Mouse (Mus musculus): ENCODE data around the gene Acr. TPM values are rescaled to one million over a fixed set of nuclear protein-coding genes. Genes with fewer than 3 reads are reported as not detected.
A peak's percentile ranks its signal among the peaks of the same experiment; 100 is the strongest.

Gene Acr
- total RNA-seq (2015; ENCODE audit: low replicate concordance) (not detected in 2 replicates), total RNA-seq (2017; ENCODE audit: low replicate concordance) (not detected in 2 replicates)

- no peak for ATAC-seq (replicated peaks; ENCODE audit: low FRiP score, poor library complexity, severe bottlenecking)
These were observed at the start of gene Acr for GRCm38 (mm10) chr15:89568114-89568513. TSS of gene Acr (plus strand) at chr15:89568326.

GRCm38 (mm10) chr15:89521951-89522350, 46.2 kb upstream of the Acr start:
- ATAC-seq (replicated peaks; ENCODE audit: low FRiP score, poor library complexity, severe bottlenecking), result no peak

- ATAC-seq (replicated peaks; ENCODE audit: low FRiP score, poor library complexity, severe bottlenecking), result no peak
These were observed 45.4 kb upstream of the Acr start for GRCm38 (mm10) chr15:89522566-89523282.

GRCm38 (mm10) chr15:89523283-89523832, 44.8 kb upstream of the Acr start:
- ATAC-seq (replicated peaks; ENCODE audit: low FRiP score, poor library complexity, severe bottlenecking), result no peak

GRCm38 (mm10) chr15:89524001-89524571, 44.0 kb upstream of the Acr start:
- no peak for ATAC-seq (replicated peaks; ENCODE audit: low FRiP score, poor library complexity, severe bottlenecking)

GRCm38 (mm10) chr15:89524611-89525415, 43.3 kb upstream of the Acr start:
- ATAC-seq (replicated peaks; ENCODE audit: low FRiP score, poor library complexity, severe bottlenecking), result no peak

- no peak for ATAC-seq (replicated peaks; ENCODE audit: low FRiP score, poor library complexity, severe bottlenecking)
These were observed 42.7 kb upstream of the Acr start for GRCm38 (mm10) chr15:89525464-89525863.

- no peak for ATAC-seq (replicated peaks; ENCODE audit: low FRiP score, poor library complexity, severe bottlenecking)
These were observed 42.2 kb upstream of the Acr start for GRCm38 (mm10) chr15:89525896-89526295.

- no peak for ATAC-seq (replicated peaks; ENCODE audit: low FRiP score, poor library complexity, severe bottlenecking)
These were observed 41.3 kb upstream of the Acr start for GRCm38 (mm10) chr15:89526776-89527325.

- no peak for ATAC-seq (replicated peaks; ENCODE audit: low FRiP score, poor library complexity, severe bottlenecking)
These were observed 40.7 kb upstream of the Acr start for GRCm38 (mm10) chr15:89527466-89527865.

GRCm38 (mm10) chr15:89528201-89528850, 39.8 kb upstream of the Acr start:
- no peak for ATAC-seq (replicated peaks; ENCODE audit: low FRiP score, poor library complexity, severe bottlenecking)

- ATAC-seq (replicated peaks; ENCODE audit: low FRiP score, poor library complexity, severe bottlenecking), result no peak
These were observed 39.2 kb upstream of the Acr start for GRCm38 (mm10) chr15:89528923-89529322.

- 0 out of 2 replicates have a peak, but pooled peaks have one; percentile 49 for ATAC-seq (replicated peaks; ENCODE audit: low FRiP score, poor library complexity, severe bottlenecking)
These were observed 37.8 kb upstream of the Acr start for GRCm38 (mm10) chr15:89530336-89530735.

GRCm38 (mm10) chr15:89531399-89531798, 36.7 kb upstream of the Acr start:
- ATAC-seq (replicated peaks; ENCODE audit: low FRiP score, poor library complexity, severe bottlenecking), result no peak

- ATAC-seq (replicated peaks; ENCODE audit: low FRiP score, poor library complexity, severe bottlenecking), result no peak
These were observed 35.9 kb upstream of the Acr start for GRCm38 (mm10) chr15:89532026-89532923.

GRCm38 (mm10) chr15:89532924-89533842, 34.9 kb upstream of the Acr start:
- no peak for ATAC-seq (replicated peaks; ENCODE audit: low FRiP score, poor library complexity, severe bottlenecking)

GRCm38 (mm10) chr15:89533843-89534207, 34.3 kb upstream of the Acr start:
- no peak for ATAC-seq (replicated peaks; ENCODE audit: low FRiP score, poor library complexity, severe bottlenecking)

- no peak for ATAC-seq (replicated peaks; ENCODE audit: low FRiP score, poor library complexity, severe bottlenecking)
These were observed 24.0 kb upstream of the Acr start for GRCm38 (mm10) chr15:89544171-89544570.
